Mouse (Mus musculus): ENCODE measurements at regions not wholly inside any gene's neighbourhood (a gene's known extent, or its start where the extent isn't known, plus 50 kb on each side); places are given as distances from the start of the nearest gene placed in this dataset.

DNA sequence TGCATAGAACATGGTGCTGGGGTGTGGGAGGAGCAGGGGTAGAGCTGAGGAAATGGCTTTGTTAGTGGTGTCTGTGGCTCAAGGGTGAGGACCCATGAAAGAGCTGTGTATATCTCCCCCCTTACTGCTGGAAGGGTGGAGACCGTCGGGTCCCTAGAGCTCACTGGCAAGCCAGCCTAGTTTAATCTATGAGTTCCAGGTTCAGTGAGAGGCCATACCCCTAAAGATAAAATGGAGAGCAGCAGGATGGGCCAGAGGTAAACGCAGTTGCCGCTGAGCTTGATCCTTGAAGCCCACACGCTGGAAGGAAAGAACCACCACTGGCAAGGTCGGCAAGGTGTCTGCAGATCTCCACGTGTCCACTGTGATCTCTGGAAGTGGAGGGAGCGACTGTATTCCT lies 164.1 kb upstream of the Stt3b start:
- TF ChIP-seq TAL1 (IDR thresholded peaks at IDR 0.05; ENCODE audit: low read length) = peak; percentile 62
- peak; percentile 63 for TF ChIP-seq GATA1 (IDR thresholded peaks at IDR 0.05; ENCODE audit: low read length)
